9 mouse cellular contexts compared by ENCODE assay signal in the genomic region with DNA sequence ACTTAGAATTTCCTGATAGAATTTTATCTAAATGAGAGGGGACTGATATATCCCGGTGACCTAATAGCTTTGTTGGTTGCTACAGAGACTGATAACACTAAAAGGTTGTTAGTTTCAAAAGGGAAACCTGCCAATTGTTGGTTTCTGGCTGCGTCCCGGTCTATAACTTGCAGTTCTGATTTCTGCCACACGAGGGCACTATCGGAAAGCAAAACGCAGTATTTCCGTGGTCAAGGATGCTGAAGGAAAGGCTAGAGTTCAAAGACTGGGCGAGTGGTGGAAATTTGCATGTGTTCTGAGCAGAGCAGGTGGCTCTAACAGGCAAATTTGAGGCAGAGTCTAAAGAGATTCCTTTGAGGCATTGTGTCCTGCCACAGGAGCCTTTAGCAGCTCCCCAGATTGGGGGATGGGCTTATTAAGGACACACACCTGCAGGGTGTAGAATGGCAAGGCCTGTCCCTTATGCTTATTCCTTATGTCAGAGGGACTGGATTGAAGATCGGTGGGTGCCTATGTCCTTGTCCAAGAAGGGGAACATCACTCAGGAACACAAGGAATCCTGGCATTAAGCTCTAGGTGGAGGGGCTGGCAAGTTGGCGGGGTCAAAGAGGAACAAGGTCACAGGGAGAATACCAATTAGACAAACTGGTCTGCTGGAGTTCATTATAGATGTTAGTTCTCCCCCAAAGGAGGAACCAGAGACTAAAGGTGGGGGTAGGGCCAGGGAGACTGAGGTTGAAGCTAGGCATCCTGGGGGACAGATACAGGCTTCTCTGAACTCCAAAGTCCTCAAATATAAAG. TPM values are rescaled to one million over a fixed set of nuclear protein-coding genes. Genes with fewer than 3 reads are reported as not detected.
DNase-seq lines count a peak whose midpoint lies in the region.
"Had no signal": no experiment of that assay in that cellular context is flagged by ENCODE, and none has a peak within 500 bp of the region (broad histone marks: within the 10 kb centered on the region; RNA-seq: fewer than 3 reads in every experiment).

No protein-coding gene starts in this region.

- H3K27ac ChIP-seq in heart, embryonic 10.5 days = no peak overlapping the region

- 14% methylated on average over 10 of the region's 10 CpGs for WGBS in heart, embryonic 10.5 days

- no peaks in the 10 kb centered on the region for H3K9me3 ChIP-seq in heart, embryonic 10.5 days

- no peaks in the 10 kb centered on the region for H3K36me3 ChIP-seq in heart, embryonic 10.5 days

- H3K4me3 ChIP-seq in heart, embryonic 10.5 days = no peak overlapping the region
- H3K4me3 ChIP-seq: erythroblast, embryonic 14.5 days had no signal

- DNase-seq in CD4-positive helper T cell, adult 2 months (ENCODE audit: low read depth, low spot score) = peak; percentile 65
- DNase-seq in adrenal gland, postnatal 10 days = peak; percentile 92
- peak; percentile 76 for DNase-seq in embryo, embryonic 9.5 days (ENCODE audit: extremely low spot score)
- peak; percentile 87 for DNase-seq in heart, embryonic 10.5 days (ENCODE audit: low spot score)
- peak; percentile 81 for DNase-seq in layer of hippocampus, adult 11-12 months (ENCODE audit: low spot score)
- peak; percentile 87 for DNase-seq in lung, postnatal 10 days
- DNase-seq in retina, adult 2 months (ENCODE audit: low read depth, low spot score) = peak; percentile 51
- peak; percentile 57 to 73 for DNase-seq in thymus, postnatal 36 days

- H3K4me1 ChIP-seq in heart, embryonic 10.5 days = peaks cover 15% of the 10 kb centered on the region

- peaks cover 6% of the 10 kb centered on the region; the same call in 1 of the 2 replicates for H3K27me3 ChIP-seq in heart, embryonic 10.5 days (ENCODE audit: insufficient read depth, poor library complexity, severe bottlenecking)

RNA-seq across cellular contexts. Expression of gene Nsrp1, which starts 22.1 kb away (rescaled TPM):
- 10 to 100 TPM; 23.7 to 24.4 TPM for total RNA-seq in adrenal gland, postnatal 10 days (2021)
- 42.5 and 51.3 TPM in 2 replicates for polyA plus RNA-seq in heart, embryonic 10.5 days (2016; fragmentation: Nextera tagmentation; extraction: Ambion mirVana)
